Mouse (Mus musculus) stomach, embryonic 14.5 days (tissue): Measurements from ENCODE around the gene Tex37. TPM values are rescaled to one million over a fixed set of nuclear protein-coding genes. Genes with fewer than 3 reads are reported as not detected.
A peak's percentile ranks its signal among the peaks of the same experiment; 100 is the strongest.

Source experiments
- ATAC-seq: fragments of 200-750 bp; cut with Nextera tagmentation; 2 replicates; pipeline ENCODE4 v1.8.0; 2017; ENCODE audit warnings: low read depth, moderate TSS enrichment; ENCODE audit not compliant: insufficient number of reproducible peaks, insufficient read depth, low FRiP score
- H3K27ac ChIP-seq: fragments of 300-500 bp; sonication (generic); 2 replicates; pipeline ENCODE4 v1.5.1; 2014; ENCODE audit warnings: mild to moderate bottlenecking, low read length, moderate library complexity, mixed read lengths
- H3K27me3 ChIP-seq: fragments of 300-500 bp; sonication (generic); 2 replicates; pipeline ENCODE4 v1.6.1; 2014; ENCODE audit warnings: low read length, control low read depth, mixed read lengths; ENCODE audit not compliant: control insufficient read depth, insufficient read depth
- H3K36me3 ChIP-seq: fragments of 300-500 bp; sonication (generic); 2 replicates; pipeline ENCODE4 v1.6.1; 2014; ENCODE audit warnings: mild to moderate bottlenecking, control low read depth, low read length, moderate library complexity, mixed read lengths; ENCODE audit not compliant: control insufficient read depth, insufficient read depth
- H3K4me1 ChIP-seq: fragments of 300-500 bp; sonication (generic); 2 replicates; pipeline ENCODE4 v1.6.1; 2014; ENCODE audit warnings: low read length, control low read depth, mixed read lengths; ENCODE audit not compliant: control insufficient read depth, insufficient read depth
- H3K4me2 ChIP-seq: fragments of 300-500 bp; sonication (generic); replicated peaks from 2 replicates; pipeline ENCODE4 v1.6.1; 2014; ENCODE audit warnings: low read depth, low read length, control low read depth
- H3K4me3 ChIP-seq: fragments of 300-500 bp; sonication (generic); 2 replicates; pipeline ENCODE4 v1.5.1; 2014; ENCODE audit warnings: low read depth, low read length, control low read depth
- H3K9ac ChIP-seq: fragments of 300-500 bp; sonication (generic); replicated peaks from 2 replicates; pipeline ENCODE4 v1.6.1; 2014; ENCODE audit warnings: low read depth, mild to moderate bottlenecking, control low read depth, low read length, moderate library complexity, mixed read lengths
- H3K9me3 ChIP-seq: fragments of 300-500 bp; sonication (generic); 2 replicates; pipeline ENCODE4 v1.6.1; 2016; ENCODE audit warnings: low read depth, low read length, control low read depth; ENCODE audit not compliant: control insufficient read depth
- WGBS: fragments of 180-500 bp; shearing (Covaris S2); extraction: QIAGEN DNeasy Blood & Tissue Kit; methylation state at CpG from one replicate; pipeline ENCODE4 v1.1.7; 2014; 5-methylcytosine and 5-hydroxymethylcytosine counted together
- polyA plus RNA-seq: library from polyadenylated mRNA; unstranded; fragments of >200 nt; fragmentation: Nextera tagmentation; extraction: Ambion mirVana; gene quantifications from 2 replicates; pipeline ENCODE4 v1.2.1, GENCODE M21; 2014

Tex37 gene
- polyA plus RNA-seq, 1 experiment from 2014 or later: not detected

DNA sequence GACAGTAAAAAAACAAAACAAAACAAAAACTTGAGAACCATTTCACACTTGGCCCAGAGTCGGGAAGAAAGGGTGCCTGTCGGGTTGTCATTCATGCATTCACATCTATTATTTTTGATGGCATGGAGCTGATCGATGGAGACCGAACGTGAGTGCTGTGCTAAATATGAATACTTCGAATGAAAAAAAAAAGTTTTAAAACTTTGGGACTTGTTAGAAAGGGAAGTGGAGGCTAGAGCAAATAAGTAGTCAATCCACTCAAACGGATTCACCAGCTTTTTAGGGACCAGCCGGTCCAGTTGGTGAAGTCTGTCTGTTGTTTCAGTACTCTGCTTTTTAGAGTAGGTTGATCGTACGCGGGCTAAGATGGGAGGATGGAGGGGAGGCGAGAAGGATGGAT is 37.1 kb upstream of the Tex37 start:
- Histone ChIP-seq H3K9ac (no peak overlapping the region), H3K27ac (no peak overlapping the region), H3K4me1 (peaks cover 7% of the 10 kb centered on the region; the same call in 1 of the 2 replicates), H3K4me3 (peak overlapping the region; percentile 39), H3K4me2 (peak overlapping the region; percentile 64), H3K36me3 (no peaks in the 10 kb centered on the region), H3K27me3 (peaks cover 39% of the 10 kb centered on the region), H3K9me3 (no peaks in the 10 kb centered on the region)
- 2% methylated on average over 12 of the region's 12 CpGs for WGBS
- ATAC-seq: no peak

DNA sequence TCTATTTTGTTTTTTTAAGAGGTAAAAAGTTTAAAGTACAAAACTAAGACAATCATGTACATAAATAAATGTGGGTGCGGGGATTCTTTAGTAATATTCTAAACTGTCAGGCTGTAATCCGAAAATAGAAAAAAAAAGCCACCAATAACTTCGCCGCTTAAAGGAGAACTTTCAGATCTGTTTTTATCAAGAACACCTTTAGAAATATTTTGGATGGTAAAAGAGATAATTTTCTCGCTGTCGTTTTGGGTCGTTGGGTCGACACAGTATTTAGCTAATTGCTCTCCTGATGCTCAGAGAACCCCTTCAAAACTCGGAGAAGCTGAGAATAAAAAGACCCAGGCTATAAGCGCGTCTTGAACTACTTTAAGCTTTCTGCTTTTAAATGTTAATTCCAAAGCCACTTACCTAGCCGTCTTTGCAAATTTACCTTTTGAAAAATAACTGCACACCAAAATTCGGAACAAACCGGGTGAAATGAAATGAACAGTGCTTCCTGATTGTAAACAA is 36.6 kb upstream of the Tex37 start:
- Histone ChIP-seq H3K4me1 (peaks cover 7% of the 10 kb centered on the region; the same call in 1 of the 2 replicates), H3K27me3 (peaks cover 39% of the 10 kb centered on the region), H3K9me3 (no peaks in the 10 kb centered on the region), H3K27ac (no peak overlapping the region), H3K4me2 (no peak overlapping the region), H3K4me3 (no peak overlapping the region), H3K36me3 (no peaks in the 10 kb centered on the region), H3K9ac (no peak overlapping the region)
- no peak for ATAC-seq
- WGBS: 3% methylated on average over 14 of the region's 14 CpGs

DNA sequence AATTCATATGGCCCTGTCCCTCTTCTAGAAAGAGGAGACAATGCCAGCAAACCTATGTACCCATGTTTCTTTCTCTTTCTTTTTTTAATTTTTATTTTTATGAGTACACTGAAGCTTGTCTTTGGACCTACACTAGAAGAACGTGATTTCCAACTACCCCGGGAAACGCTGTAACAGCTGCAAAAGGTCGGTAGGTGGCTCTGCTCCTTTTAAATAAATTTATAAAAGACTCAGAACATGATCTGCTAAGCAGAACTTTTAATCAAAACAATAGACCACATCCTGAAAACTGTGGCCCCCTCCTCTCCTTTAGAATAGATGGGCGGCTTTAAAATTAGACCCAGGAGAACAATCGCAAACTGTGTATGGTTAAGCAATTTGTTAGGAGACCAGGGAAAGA is 35.3 kb upstream of the Tex37 start:
- no peak overlapping the region for H3K4me3 ChIP-seq
- ATAC-seq: no peak
- no peaks in the 10 kb centered on the region for H3K9me3 ChIP-seq
- WGBS: 12% methylated on average over 6 of the region's 6 CpGs
- no peak overlapping the region for H3K27ac ChIP-seq
- peaks cover 39% of the 10 kb centered on the region for H3K27me3 ChIP-seq
- H3K36me3 ChIP-seq: no peaks in the 10 kb centered on the region
- H3K4me1 ChIP-seq: peaks cover 7% of the 10 kb centered on the region; the same call in 1 of the 2 replicates
- H3K4me2 ChIP-seq: no peak overlapping the region
- no peak overlapping the region for H3K9ac ChIP-seq

DNA sequence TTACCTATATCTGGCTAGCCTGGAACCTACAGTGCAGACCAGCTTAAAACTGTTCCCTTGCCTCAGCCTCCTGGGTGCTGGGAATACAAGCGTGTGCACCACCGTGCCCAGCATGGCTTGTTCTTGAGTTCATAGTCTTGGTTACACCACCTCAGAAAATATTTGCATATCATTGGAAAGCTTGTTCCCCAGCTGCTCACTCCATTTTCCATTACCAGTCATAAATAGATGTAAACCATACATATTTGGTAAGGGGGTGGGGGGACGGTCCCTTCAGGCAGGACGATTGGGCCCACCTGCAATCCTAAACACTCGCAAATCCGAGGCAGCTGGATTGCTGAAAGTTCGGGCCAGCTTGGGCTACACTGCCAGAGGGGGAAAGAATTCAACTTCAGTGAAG is 34.5 kb upstream of the Tex37 start:
- no peaks in the 10 kb centered on the region for H3K9me3 ChIP-seq
- WGBS: 65% methylated on average over 7 of the region's 7 CpGs
- peaks cover 7% of the 10 kb centered on the region; the same call in 1 of the 2 replicates for H3K4me1 ChIP-seq
- peaks cover 32% of the 10 kb centered on the region for H3K27me3 ChIP-seq
- no peak overlapping the region for H3K4me2 ChIP-seq
- ATAC-seq: no peak
- H3K4me3 ChIP-seq: no peak overlapping the region
- no peak overlapping the region for H3K27ac ChIP-seq
- no peaks in the 10 kb centered on the region for H3K36me3 ChIP-seq
- H3K9ac ChIP-seq: no peak overlapping the region

DNA sequence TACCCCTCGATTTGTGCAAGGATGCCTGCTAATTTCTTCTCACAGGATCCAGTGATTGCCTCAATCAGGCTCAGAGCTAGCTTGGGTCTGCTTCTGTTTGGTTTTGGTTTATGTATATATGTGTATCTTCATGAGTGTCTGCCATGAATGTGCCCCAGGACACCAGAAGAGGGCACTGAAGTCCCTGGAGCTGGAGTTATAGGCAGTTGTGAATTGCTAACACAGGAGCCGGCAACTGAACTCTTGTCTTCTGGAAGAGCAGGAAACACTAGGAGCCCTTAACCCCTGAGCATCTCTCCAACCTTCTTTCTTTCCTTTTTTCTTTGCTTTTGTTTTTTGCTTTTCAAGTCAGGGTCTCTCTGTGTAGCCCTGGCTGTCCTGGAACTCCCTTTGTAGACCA is 13.1 kb upstream of the Tex37 start:
- Histone ChIP-seq H3K27me3 (no peaks in the 10 kb centered on the region), H3K9ac (no peak overlapping the region), H3K9me3 (no peaks in the 10 kb centered on the region), H3K4me3 (no peak overlapping the region), H3K36me3 (no peaks in the 10 kb centered on the region), H3K4me1 (no peaks in the 10 kb centered on the region), H3K4me2 (no peak overlapping the region), H3K27ac (no peak overlapping the region)
- WGBS: 95% methylated on average over 2 of the region's 2 CpGs
- no peak for ATAC-seq

DNA sequence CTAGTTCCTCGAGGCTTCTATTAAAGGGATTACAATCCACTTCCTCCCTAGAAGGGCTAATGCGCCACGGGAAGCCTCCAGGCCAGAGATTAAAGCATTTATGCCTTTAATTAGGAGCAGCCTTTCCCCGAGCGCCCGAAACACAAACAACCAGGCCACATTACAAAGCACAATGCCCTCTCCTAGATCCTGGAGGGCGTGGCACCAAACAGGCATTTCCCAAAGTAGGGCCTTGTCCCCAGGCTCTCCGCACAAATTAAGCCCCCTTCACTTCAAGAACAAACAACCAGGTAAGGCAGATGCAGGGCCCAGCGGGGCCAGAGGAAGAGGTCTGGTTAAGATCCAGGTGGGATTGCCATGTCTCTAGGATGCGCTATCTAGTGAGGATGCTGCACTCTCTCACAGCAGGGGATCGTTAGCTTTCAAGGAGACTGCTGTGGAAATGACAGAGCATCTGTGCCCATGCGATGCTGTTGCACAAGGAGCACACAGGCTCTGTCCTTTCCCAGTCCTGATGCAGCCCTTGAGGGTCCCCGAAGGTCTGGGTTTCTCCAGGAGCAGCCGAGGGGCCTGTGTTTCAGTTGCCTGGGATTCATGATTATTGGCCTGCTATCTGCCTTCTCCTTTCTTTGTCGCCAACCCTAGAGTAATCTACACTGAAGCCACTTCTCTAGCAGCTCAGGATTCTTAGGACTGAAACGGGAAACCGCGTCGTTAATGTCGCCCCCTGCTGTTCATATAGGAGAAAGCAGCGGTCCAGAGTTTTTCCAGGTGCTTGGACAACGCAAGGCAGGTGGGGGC is 2.7 kb upstream of the Tex37 start:
- no peaks in the 10 kb centered on the region for H3K27me3 ChIP-seq
- H3K9ac ChIP-seq: no peak overlapping the region
- H3K9me3 ChIP-seq: no peaks in the 10 kb centered on the region
- H3K4me2 ChIP-seq: peak overlapping the region; percentile 35
- no peaks in the 10 kb centered on the region for H3K36me3 ChIP-seq
- WGBS: 6% methylated on average over 22 of the region's 22 CpGs
- H3K27ac ChIP-seq: no peak overlapping the region
- H3K4me3 ChIP-seq: no peak overlapping the region
- ATAC-seq: peak; percentile 56; the same call in 1 of the 2 replicates
- no peaks in the 10 kb centered on the region for H3K4me1 ChIP-seq

DNA sequence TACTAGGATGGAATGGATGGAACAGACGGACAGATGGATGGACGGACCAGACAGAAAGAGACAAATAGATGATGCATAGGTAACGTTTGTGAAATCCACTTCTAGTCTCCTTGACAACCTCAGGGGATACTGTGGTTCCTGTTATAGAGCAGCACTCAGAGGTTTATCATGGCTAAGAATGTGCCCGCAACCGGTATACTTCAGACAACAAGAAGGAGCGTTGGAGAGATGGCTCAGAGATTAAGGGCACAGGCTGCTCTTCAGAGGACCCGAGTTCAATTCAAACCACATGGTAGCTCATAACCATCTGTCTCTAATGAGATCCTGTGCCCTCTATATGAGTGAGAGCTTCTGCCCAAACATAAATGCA is 6.3 kb downstream of the Tex37 start:
- H3K27ac ChIP-seq: no peak overlapping the region
- H3K36me3 ChIP-seq: no peaks in the 10 kb centered on the region
- H3K4me2 ChIP-seq: peak overlapping the region; percentile 29; the same call in 1 of the 2 replicates
- no peaks in the 10 kb centered on the region for H3K4me1 ChIP-seq
- no peak for ATAC-seq
- no peaks in the 10 kb centered on the region for H3K27me3 ChIP-seq
- no peak overlapping the region for H3K4me3 ChIP-seq
- H3K9me3 ChIP-seq: no peaks in the 10 kb centered on the region
- no peak overlapping the region for H3K9ac ChIP-seq
- WGBS: 67% methylated on average over 7 of the region's 7 CpGs

DNA sequence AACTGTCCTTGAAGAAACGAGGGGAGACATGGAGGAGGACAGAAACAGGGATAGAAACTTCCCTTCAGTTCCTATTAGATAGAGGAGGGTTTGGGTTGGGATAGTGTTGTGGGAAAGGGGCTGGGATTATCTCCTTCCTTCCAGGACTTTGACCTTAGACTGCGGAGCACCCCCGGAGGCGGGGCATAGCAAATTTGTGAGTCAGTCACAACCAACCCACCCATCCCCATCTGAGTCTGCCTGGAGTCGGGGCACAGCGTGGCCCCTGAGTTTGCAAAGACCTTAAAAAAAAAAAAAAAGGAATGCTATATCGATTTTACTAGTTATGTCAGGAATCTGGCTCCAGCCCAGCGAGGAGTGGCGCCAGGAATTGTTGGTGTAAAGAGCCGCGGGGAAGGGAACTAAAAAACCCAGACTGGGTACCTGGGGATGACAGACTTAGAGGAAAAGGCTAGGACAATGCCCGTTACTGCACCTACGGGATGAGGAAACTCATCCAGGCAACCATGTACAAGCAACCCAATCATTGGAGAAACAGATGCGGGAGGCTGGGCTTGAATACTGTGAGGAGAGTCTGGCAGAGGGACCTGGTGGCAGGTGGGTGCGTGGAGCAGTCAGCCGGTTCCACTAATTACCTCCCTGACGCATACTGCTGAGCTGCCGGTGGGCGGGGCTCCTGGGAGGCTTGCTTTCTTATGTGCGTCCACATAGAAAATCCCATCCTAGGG is 6.9 kb downstream of the Tex37 start:
- 0 out of 2 replicates have a peak overlapping the region, but pooled peaks have one; percentile 1 for H3K4me3 ChIP-seq
- no peaks in the 10 kb centered on the region for H3K36me3 ChIP-seq
- H3K9me3 ChIP-seq: no peaks in the 10 kb centered on the region
- no peaks in the 10 kb centered on the region for H3K4me1 ChIP-seq
- peak overlapping the region; percentile 29 for H3K4me2 ChIP-seq
- 11% methylated on average over 20 of the region's 20 CpGs for WGBS
- ATAC-seq: no peak; the same call in 1 of the 2 replicates
- no peak overlapping the region for H3K9ac ChIP-seq
- H3K27me3 ChIP-seq: no peaks in the 10 kb centered on the region
- no peak overlapping the region for H3K27ac ChIP-seq
